ENCODE assay signal across 7 mouse cellular contexts in the genomic region with DNA sequence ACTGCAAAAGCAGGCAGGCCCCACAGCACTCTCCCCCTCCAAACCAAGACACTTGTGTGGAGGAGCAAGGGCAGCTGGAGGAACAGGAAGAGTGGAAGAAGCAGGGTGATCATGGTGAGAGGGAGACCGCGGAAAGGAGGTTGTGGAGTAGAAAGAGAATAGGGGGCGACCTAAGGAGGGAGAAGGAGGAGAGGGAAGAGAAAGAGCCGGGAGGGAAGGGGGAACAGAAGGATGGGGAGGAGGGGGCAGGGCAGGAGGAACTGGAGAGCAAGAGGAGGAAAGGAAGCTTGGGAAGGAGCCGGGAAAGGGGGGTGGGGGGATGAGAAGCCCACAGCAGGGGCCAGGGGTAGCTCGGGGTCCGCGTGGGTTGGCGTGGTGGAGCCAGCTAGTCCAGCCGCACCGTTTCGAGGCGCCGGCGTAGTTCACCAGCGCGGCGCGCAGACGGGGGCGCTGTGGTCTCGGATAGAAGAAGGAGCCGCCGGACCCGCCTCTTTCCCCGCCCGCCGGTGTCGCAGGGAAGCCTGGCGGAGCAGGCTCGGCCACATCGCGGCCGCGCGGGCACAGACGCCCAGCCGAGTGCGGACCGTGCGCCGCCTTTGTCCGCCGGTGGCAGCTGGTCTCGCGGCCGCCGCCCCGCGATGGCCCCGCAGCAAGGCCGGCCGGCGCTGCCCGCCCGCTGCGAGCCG. TPM values are rescaled to one million over a fixed set of nuclear protein-coding genes. Genes with fewer than 3 reads are reported as not detected.
DNase-seq lines count a peak whose midpoint lies in the region; ATAC-seq and TF ChIP-seq lines count a peak whose summit lies in the region.

A gene (plus strand): TSS at position 622 of the 686 bp plus-strand sequence.

- WGBS in embryonic facial prominence, embryonic 11.5 days = under 1% methylated on average over 47 of the region's 58 CpGs
- 3% methylated on average over 38 of the region's 58 CpGs for WGBS in heart, adult 2 months
- WGBS in limb, embryonic 13.5 days = under 1% methylated on average over 42 of the region's 58 CpGs
- under 1% methylated on average over 39 of the region's 58 CpGs for WGBS in midbrain, embryonic 16.5 days

- no peaks in the 10 kb centered on the region for H3K79me2 ChIP-seq in heart, adult 2 months (replicated peaks; ENCODE audit: control insufficient read depth, insufficient read depth, low read length)

- H3K4me3 ChIP-seq in embryonic facial prominence, embryonic 11.5 days (ENCODE audit: low read depth, low read length) = peak within 1 kb of the TSS; percentile 70
- H3K4me3 ChIP-seq in heart, adult 2 months = peak within 1 kb of the TSS; percentile 67
- peak within 1 kb of the TSS; percentile 64 for H3K4me3 ChIP-seq in limb, embryonic 13.5 days
- H3K4me3 ChIP-seq in midbrain, embryonic 16.5 days (ENCODE audit: low read depth, low read length) = peak within 1 kb of the TSS; percentile 85

- H3K27ac ChIP-seq in embryonic facial prominence, embryonic 11.5 days (replicated peaks; ENCODE audit: low read depth, low read length) = peak within 1 kb of the TSS; percentile 82
- peak within 1 kb of the TSS; percentile 68 for H3K27ac ChIP-seq in heart, adult 2 months
- peak within 1 kb of the TSS; percentile 88 for H3K27ac ChIP-seq in limb, embryonic 13.5 days
- H3K27ac ChIP-seq in midbrain, embryonic 16.5 days (ENCODE audit: low read length) = peak within 1 kb of the TSS; percentile 94

- intact Hi-C loops in heart, adult 2 months (cut with DNase I) = loop anchor here (1.0 to 2.0 kb wide), 2 partner anchors 115 to 131 kb away; no protein-coding TSS in a partner anchor

- H3K36me3 ChIP-seq in embryonic facial prominence, embryonic 11.5 days (replicated peaks; ENCODE audit: control insufficient read depth, insufficient read depth, low read depth, low read length) = no peaks in the 10 kb centered on the region
- H3K36me3 ChIP-seq in heart, adult 2 months (ENCODE audit: control insufficient read depth, insufficient read depth, low read length) = no peaks in the 10 kb centered on the region
- H3K36me3 ChIP-seq in limb, embryonic 13.5 days = peaks cover 26% of the 10 kb centered on the region
- H3K36me3 ChIP-seq in midbrain, embryonic 16.5 days (ENCODE audit: control insufficient read depth, insufficient read depth, low read length) = peaks cover 5% of the 10 kb centered on the region

- peak within 1 kb of the TSS; percentile 92 for H3K9ac ChIP-seq in embryonic facial prominence, embryonic 11.5 days (replicated peaks; ENCODE audit: low read length)
- peak within 1 kb of the TSS; percentile 76 for H3K9ac ChIP-seq in heart, adult 2 months (ENCODE audit: low read depth, low read length)
- H3K9ac ChIP-seq in limb, embryonic 13.5 days = peak within 1 kb of the TSS; percentile 87
- peak within 1 kb of the TSS; percentile 95 for H3K9ac ChIP-seq in midbrain, embryonic 16.5 days (ENCODE audit: low read depth, low read length)

- peak within 1 kb of the TSS; percentile 66 for H3K4me2 ChIP-seq in embryonic facial prominence, embryonic 11.5 days (ENCODE audit: low read depth, low read length)
- H3K4me2 ChIP-seq in limb, embryonic 13.5 days (replicated peaks) = peak within 1 kb of the TSS; percentile 74
- peak within 1 kb of the TSS; percentile 83 for H3K4me2 ChIP-seq in midbrain, embryonic 16.5 days (ENCODE audit: low read length)

- H3K9me3 ChIP-seq in embryonic facial prominence, embryonic 11.5 days (replicated peaks; ENCODE audit: control insufficient read depth, low read length) = no peaks in the 10 kb centered on the region
- H3K9me3 ChIP-seq in limb, embryonic 13.5 days = no peaks in the 10 kb centered on the region
- H3K9me3 ChIP-seq in midbrain, embryonic 16.5 days (replicated peaks; ENCODE audit: control insufficient read depth, low read length, poor library complexity, severe bottlenecking) = no peaks in the 10 kb centered on the region

- DNase-seq in adrenal gland, postnatal 36 days = peak; percentile 97 to 98
- DNase-seq in embryonic facial prominence, embryonic 11.5 days (ENCODE audit: low spot score) = peak; percentile 96
- peak; percentile 92 to 95 for DNase-seq in heart, adult 2 months
- peak; percentile 88 for DNase-seq in kidney, adult 9 months
- peak; percentile 30 to 78 for DNase-seq in spleen, postnatal 10 days (ENCODE audit: low spot score in 2 of 2)

- H3K27me3 ChIP-seq in embryonic facial prominence, embryonic 11.5 days (ENCODE audit: control insufficient read depth, insufficient read depth, low read length) = no peaks in the 10 kb centered on the region
- H3K27me3 ChIP-seq in heart, adult 2 months (ENCODE audit: control insufficient read depth, insufficient read depth, low read length) = no peaks in the 10 kb centered on the region; the same call in 1 of the 2 replicates
- no peaks in the 10 kb centered on the region for H3K27me3 ChIP-seq in limb, embryonic 13.5 days
- no peaks in the 10 kb centered on the region for H3K27me3 ChIP-seq in midbrain, embryonic 16.5 days (ENCODE audit: control insufficient read depth, insufficient read depth, low read depth, low read length)

- no peak for TF ChIP-seq EP300 in heart, adult 2 months (IDR thresholded peaks at IDR 0.05; ENCODE audit: insufficient read depth, low read depth, low read length)

- peak; percentile 80 for ATAC-seq in embryonic facial prominence, embryonic 11.5 days (replicated peaks; ENCODE audit: insufficient number of reproducible peaks, low FRiP score, low TSS enrichment, low read depth)
- peak; percentile 91 for ATAC-seq in limb, embryonic 13.5 days (ENCODE audit: low FRiP score, low read depth)
- peak; percentile 93 for ATAC-seq in midbrain, embryonic 16.5 days

- no peaks in the 10 kb centered on the region for H3K4me1 ChIP-seq in embryonic facial prominence, embryonic 11.5 days (ENCODE audit: control insufficient read depth, insufficient read depth, low read length)
- H3K4me1 ChIP-seq in heart, adult 2 months (ENCODE audit: control insufficient read depth, insufficient read depth, low read length) = peaks cover 1% of the 10 kb centered on the region; the same call in 1 of the 2 replicates
- H3K4me1 ChIP-seq in limb, embryonic 13.5 days = peaks cover 29% of the 10 kb centered on the region
- H3K4me1 ChIP-seq in midbrain, embryonic 16.5 days (ENCODE audit: control insufficient read depth, insufficient read depth, low read length) = peaks cover 19% of the 10 kb centered on the region

- TF ChIP-seq POLR2A in heart, adult 2 months (IDR thresholded peaks at IDR 0.05; ENCODE audit: insufficient read depth, low read depth, low read length) = peak; percentile 38; the same call in 1 of the 2 replicates

- TF ChIP-seq CTCF in heart, adult 2 months (IDR thresholded peaks at IDR 0.05) = peak; percentile 86

RNA-seq across cellular contexts. Expression of the gene that starts here (rescaled TPM):
- 10 to 100 TPM; 40.8 to 55.7 TPM for total RNA-seq in adrenal gland, postnatal 36 days (2021)
- polyA plus RNA-seq in embryonic facial prominence, embryonic 11.5 days (2014; fragmentation: Nextera tagmentation; extraction: Ambion mirVana) = 8.9 and 11.2 TPM in 2 replicates
- 1 to 10 TPM; 5.5 to 5.8 TPM for total RNA-seq in heart, adult 2 months (2021)
- polyA plus RNA-seq in heart, adult 2 months (2012; rRNA removed) = 4.1 and 5.1 TPM in 2 replicates
- 7.7 and 8.4 TPM in 2 replicates for polyA plus RNA-seq in limb, embryonic 13.5 days (2015; fragmentation: Nextera tagmentation; extraction: Ambion mirVana)
- polyA plus RNA-seq in midbrain, embryonic 16.5 days (2015; fragmentation: Nextera tagmentation; extraction: Ambion mirVana) = 10.1 and 13.2 TPM in 2 replicates

Comparison
In these comparisons a context has a peak if more than half of its experiments do, and no peak if none do; other contexts are left out.
1. Peak in every context shown above with its lines: DNase-seq, ATAC-seq, H3K4me3 ChIP-seq and H3K27ac ChIP-seq.
2. RNA of the gene that starts here (total RNA-seq): 40.8 to 55.7 TPM in adrenal gland, postnatal 36 days; 5.5 to 5.8 TPM in heart, adult 2 months; every median in the first group is over 4 times any median in the second.